Mouse (Mus musculus) left cerebral cortex, adult 2 months (tissue): Measurements from ENCODE around the gene Plekhs1. TPM values are rescaled to one million over a fixed set of nuclear protein-coding genes. Genes with fewer than 3 reads are reported as not detected.
"Not testable (repeated sequence)": the region's sequence is repeated elsewhere in the genome, so short reads cannot be mapped to it uniquely, and the experiment has no call there.

Source experiments
- DNase-seq, 2 experiments: peaks; one replicate each; pipeline ENCODE4 v3.0.0; 2021 to 2022; ENCODE audit warnings: low spot score in 2 of 2, mixed read lengths in 1 of 2; ENCODE audit errors: extremely low spot score in 1 of 2
- H3K27ac ChIP-seq: fragments of 200-600 bp; 2 replicates; pipeline ENCODE4 v1.8.1; 2022
- H3K4me3 ChIP-seq: fragments of 200-600 bp; 2 replicates; pipeline ENCODE4 v1.8.1; 2022
- CTCF ChIP-seq: fragments of 200-600 bp; IDR thresholded peaks from 2 replicates; pipeline ENCODE4 v1.8.1; 2022; ENCODE audit warnings: antibody characterized with exemption, mild to moderate bottlenecking, moderate library complexity
- intact Hi-C: fragments of 180-260 bp; cut with DNase I; formaldehyde crosslinking; loops from one replicate; pipeline ENCODE4 v1.15.1; 2025
- total RNA-seq, 2 experiments: library from RNA; stranded (reverse); gene quantifications; 2 replicates each; pipeline ENCODE4 v1.2.3; 2021

Plekhs1 gene
- total RNA-seq, 2 experiments from 2014 or later, result 0.72 to 0.89 TPM

- TF ChIP-seq CTCF, result no peak
- intact Hi-C loops, result no loop called here
Observed at GRCm38 (mm10) chr19:56485376-56486271, 24.2 kb downstream of the Plekhs1 start.

DNA sequence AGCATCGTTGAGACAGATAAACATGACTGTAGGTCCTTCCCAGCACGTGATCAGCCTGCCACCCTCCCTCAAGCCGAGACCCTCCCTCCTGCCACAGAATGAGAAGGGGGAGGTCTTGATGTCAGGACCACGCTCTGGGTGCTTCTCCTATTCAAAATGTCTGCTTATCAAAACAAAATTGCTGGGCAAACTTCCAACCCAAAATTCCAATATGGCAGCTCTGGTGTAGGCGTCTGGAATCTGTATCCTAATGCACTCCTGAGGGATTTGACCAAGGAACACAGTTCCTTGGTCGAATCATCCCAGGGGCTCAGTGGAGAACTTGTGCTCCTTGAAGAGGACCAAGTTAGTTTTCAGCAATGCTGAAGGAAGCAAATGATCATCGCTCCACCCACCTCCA is 25.5 kb downstream of the Plekhs1 start:
- intact Hi-C loops, result no loop called here
- Histone ChIP-seq H3K4me3 (no peak overlapping the region), H3K27ac (no peak overlapping the region)
- TF ChIP-seq CTCF, result no peak
- no peak for DNase-seq

More at GRCm38 (mm10) chr19:56485376-56486271, 24.2 kb downstream of the Plekhs1 start:
- no peak for DNase-seq
- H3K4me3 ChIP-seq, result no peak overlapping the region
- no peak overlapping the region for H3K27ac ChIP-seq

DNA sequence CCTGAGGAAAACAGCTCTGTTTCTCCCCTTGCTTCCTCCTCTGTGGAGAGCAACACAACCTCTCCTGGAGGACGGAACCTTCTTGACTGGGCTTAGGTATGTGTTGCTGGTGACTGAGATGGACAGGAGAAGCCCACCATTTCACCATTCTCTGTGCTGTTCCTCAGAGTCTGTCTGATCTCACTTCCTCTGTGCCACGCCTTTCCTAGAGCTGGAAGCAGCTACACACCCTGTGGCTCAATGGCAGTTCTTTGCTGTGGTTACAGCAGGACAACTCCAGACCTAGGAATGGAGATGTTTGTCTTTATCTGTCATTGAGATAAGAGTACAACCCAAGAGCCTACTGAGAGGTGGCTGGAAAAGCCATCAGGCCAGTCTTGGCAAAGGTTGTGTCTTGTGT is 25.9 kb downstream of the Plekhs1 start:
- intact Hi-C loops, result no loop called here
- DNase-seq, result no peak
- no peak overlapping the region for H3K27ac ChIP-seq
- TF ChIP-seq CTCF, result no peak
- H3K4me3 ChIP-seq, result no peak overlapping the region

GRCm38 (mm10) chr19:56489601-56490000 is 28.2 kb downstream of the Plekhs1 start:
- TF ChIP-seq CTCF, result no peak
- DNase-seq, result no peak
- H3K4me3 ChIP-seq, result no peak overlapping the region
- intact Hi-C loops, result no loop called here
- H3K27ac ChIP-seq, result no peak overlapping the region

GRCm38 (mm10) chr19:56494157-56494556 is 32.7 kb downstream of the Plekhs1 start:
- H3K27ac ChIP-seq, intact Hi-C loops, DNase-seq, H3K4me3 ChIP-seq: not testable (repeated sequence)

DNA sequence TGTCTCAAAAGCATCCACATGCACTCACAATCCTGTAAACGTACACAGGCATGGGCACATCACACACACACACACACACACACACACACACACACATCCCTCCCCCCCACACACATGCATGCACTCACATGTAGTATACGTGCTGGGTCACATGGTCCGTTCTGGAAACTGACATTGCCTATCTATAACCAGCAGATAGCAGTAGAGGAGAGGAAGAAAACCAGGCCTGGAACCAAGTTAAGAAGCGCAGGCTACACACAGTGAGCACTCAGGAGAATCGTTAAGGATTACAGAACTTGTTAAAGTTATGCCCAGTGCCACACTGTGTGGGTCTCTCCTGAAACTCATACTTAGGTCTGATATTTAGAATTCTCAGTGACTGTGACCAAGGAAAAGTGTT is 41.6 kb downstream of the Plekhs1 start:
- intact Hi-C loops, DNase-seq, H3K27ac ChIP-seq, H3K4me3 ChIP-seq: not testable (repeated sequence)

DNA sequence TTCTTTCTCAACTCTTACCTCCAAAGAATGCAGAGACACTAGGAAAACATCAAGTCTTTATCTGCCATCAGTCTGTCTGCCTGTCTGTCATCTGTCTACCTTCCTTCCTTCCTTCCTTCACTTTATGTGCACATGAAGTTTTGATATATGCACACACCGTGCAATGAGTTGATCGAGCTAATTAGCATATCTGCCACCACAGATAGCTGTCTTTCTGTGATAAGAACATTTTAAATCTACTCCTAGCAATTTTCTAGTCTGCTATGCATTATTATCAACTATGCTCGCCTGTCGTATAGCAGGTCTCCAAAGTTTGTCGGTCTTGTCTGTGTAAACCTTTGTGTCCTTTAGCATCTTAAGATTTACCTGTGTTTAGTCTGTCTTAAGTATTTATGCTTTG is 42.1 kb downstream of the Plekhs1 start:
- DNase-seq, H3K27ac ChIP-seq, H3K4me3 ChIP-seq, intact Hi-C loops: not testable (repeated sequence)

DNA sequence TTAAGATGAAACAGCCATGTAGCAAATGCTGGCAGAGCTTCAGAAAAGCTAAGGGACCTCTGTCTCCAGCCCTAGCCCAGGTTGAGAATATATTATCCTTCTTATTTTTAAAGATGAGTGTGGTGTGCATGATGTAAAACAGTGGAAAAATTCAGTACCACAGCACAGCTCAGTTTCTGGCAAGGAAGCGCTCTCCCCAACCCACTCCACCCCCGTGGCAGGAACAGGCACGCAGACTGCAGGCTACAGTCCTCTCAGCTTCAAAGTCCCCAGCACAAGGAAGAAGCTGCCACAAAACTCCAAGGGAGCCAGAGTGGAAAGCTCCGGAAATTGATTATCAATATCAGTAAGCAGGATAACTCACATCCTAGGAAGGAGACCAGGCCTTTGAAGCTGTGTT is 49.8 kb downstream of the Plekhs1 start:
- DNase-seq, H3K4me3 ChIP-seq, H3K27ac ChIP-seq, intact Hi-C loops: not testable (repeated sequence)

GRCm38 (mm10) chr19:56513527-56513926 is 52.1 kb downstream of the Plekhs1 start:
- intact Hi-C loops, H3K27ac ChIP-seq, H3K4me3 ChIP-seq, DNase-seq: not testable (repeated sequence)

DNA sequence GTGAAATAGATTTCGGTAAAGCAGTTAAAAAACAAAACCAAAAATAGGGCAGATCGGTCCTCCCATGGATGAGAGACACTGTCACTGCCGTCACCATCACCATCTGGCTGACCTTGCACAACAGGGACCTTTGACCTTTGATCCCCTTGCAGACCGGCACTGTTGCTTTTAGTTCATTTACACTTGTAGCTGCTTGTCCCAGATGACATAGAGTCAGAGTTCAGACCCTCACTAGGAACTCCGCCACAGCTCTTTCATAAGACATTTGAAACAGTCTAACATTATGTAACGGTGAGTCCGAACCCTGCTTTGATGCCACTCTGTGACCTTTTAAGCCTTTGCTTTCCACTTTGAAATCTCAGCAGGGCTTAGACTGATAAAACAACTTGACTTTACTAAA is 58.0 kb downstream of the Plekhs1 start:
- intact Hi-C loops, H3K27ac ChIP-seq, H3K4me3 ChIP-seq, DNase-seq: not testable (repeated sequence)

DNA sequence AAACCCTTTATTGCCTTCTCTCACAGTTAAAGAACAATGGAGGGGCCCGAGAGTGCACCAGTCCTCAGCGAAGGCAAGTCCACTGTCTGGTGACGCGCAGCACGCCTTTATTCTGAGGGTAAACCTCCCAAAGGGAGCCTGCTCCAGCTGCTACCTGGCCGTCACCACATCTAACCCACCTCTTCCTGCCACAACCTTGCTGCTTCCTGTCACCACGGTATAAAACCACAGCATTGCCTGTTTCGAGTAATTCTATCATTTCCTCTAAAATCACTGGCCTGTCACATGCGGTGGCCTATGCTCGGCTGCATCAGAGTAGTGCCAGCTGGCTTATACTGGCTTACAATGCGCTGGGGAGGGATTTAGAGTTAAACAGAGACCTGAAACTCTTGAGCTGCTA is 69.1 kb downstream of the Plekhs1 start:
- H3K27ac ChIP-seq, H3K4me3 ChIP-seq, intact Hi-C loops, DNase-seq: not testable (repeated sequence)

DNA sequence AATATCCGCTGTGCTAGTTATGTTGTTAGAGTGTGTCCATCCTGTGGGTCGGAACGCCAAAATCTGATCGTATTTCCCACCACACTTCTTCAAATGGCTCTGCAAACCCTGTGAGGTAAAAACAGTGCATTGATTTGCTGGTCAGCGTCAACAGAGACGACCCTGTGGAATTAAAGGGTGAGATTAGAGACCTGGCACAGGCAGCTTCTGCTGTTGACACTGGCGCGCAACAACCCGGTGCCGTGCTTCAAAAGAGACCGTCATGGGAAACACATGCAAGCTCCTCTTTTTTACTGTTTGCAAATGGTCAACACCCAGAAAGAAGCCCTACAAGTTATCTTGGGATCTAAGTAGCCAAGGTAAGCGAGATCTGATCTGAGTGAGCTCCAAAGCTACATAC is 69.8 kb downstream of the Plekhs1 start:
- Histone ChIP-seq H3K27ac (no peak overlapping the region), H3K4me3 (no peak overlapping the region)
- no peak for TF ChIP-seq CTCF
- intact Hi-C loops, result no loop called here
- DNase-seq, result no peak
